Mouse (Mus musculus): ENCODE data around the gene Timm17a.

Gene Timm17a

GRCm38 (mm10) chr1:135271371-135271770, 42.2 kb downstream of the Timm17a start:
- no peak for DNase-seq

- peak; percentile 31 for DNase-seq
Measured at GRCm38 (mm10) chr1:135267663-135268446, 45.7 kb downstream of the Timm17a start.

GRCm38 (mm10) chr1:135265834-135266233, 47.7 kb downstream of the Timm17a start:
- DNase-seq, result no peak

GRCm38 (mm10) chr1:135263316-135263715, 50.3 kb downstream of the Timm17a start:
- DNase-seq, result no peak

GRCm38 (mm10) chr1:135262329-135262728, 51.2 kb downstream of the Timm17a start:
- DNase-seq, result no peak

GRCm38 (mm10) chr1:135260931-135261330, 52.6 kb downstream of the Timm17a start:
- DNase-seq, result no peak

- DNase-seq, result peak; percentile 89
Measured at GRCm38 (mm10) chr1:135259128-135259436, 54.5 kb downstream of the Timm17a start.

GRCm38 (mm10) chr1:135258380-135259127, 55.0 kb downstream of the Timm17a start, which contains the start of gene Elf3:
TSS of gene Elf3 (minus strand) at chr1:135258568.
- DNase-seq, result peak; percentile 68

GRCm38 (mm10) chr1:135256299-135256698, 57.3 kb downstream of the Timm17a start:
- no peak for DNase-seq

- no peak for DNase-seq
Measured at GRCm38 (mm10) chr1:135252854-135253253, 60.7 kb downstream of the Timm17a start.

- DNase-seq, result no peak
Measured at GRCm38 (mm10) chr1:135251405-135251804, 62.2 kb downstream of the Timm17a start.

GRCm38 (mm10) chr1:135250706-135251105, 62.9 kb downstream of the Timm17a start:
- peak; percentile 86 for DNase-seq

GRCm38 (mm10) chr1:135248434-135248850, 65.1 kb downstream of the Timm17a start:
- DNase-seq, result peak; percentile 30

Measured in liver (tissue).